Mouse (Mus musculus) MEL-GATA-1-ER (cell line): ENCODE measurements around the gene Gng8.

ENCODE experiments used
- DNase-seq: peaks from one replicate; pipeline ENCODE4 v3.0.0-alpha.2; 2012; ENCODE audit warnings: low read depth; ENCODE audit errors: extremely low read depth

The Gng8 gene

DNA sequence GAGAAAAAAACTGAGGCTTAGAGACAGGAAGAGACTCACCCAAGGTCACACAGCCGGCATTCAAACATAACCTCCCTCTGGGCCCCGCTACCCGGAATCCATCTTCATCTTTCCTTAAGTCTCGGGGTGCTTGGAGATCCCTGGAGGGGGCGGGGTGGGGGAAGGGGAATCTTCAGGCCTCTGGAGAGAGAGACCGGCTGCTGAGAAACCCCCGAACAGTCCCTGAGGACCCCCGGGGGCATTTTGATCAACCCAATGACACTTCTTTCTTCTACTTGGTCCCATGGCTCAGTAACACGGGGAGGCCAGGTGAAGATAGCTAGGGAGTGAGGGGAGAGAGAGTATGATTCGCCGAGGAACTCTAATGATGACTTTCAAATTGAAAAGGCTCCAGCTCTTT lies 15.6 kb upstream of the Gng8 start:
- DNase-seq, result no peak

DNA sequence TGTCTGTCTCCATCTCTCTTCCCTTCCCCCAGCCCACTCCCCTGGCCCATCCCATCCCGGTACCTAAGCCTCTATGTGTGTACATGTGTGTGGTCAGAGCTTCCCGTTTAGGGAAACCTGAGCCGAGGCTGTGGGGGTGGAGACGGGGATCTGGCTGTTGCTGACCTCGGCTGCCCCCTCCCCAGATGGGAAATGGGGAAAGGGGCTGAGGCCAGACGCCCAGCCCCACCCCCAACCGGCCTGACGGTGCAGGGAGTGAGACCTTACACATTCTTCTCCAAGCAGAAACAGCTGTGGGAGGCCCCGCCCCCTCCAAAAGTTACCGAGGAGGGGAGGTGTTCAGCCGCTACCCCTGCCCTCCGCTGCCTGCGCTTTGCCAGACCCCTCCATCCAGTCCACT lies 15.0 kb upstream of the Gng8 start:
- no peak for DNase-seq

DNA sequence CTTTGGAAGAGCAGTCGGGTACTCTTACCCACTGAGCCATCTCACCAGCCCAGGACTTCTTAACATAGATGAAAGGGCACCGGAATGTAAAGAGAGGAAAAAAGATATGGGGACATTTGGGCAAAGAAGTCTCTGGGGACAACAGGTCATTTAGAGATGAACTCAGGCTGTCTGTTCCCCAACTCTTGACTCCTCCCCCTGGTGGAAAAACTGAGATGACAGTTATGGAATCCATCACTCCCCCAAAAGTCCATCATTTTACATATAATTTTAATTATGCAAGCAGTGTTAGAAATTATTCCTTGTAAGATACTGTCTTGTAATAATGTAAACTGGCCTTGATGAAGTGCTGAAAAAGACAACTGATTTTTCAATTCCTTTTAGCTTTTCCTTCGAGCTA lies 13.9 kb upstream of the Gng8 start:
- DNase-seq, result no peak

DNA sequence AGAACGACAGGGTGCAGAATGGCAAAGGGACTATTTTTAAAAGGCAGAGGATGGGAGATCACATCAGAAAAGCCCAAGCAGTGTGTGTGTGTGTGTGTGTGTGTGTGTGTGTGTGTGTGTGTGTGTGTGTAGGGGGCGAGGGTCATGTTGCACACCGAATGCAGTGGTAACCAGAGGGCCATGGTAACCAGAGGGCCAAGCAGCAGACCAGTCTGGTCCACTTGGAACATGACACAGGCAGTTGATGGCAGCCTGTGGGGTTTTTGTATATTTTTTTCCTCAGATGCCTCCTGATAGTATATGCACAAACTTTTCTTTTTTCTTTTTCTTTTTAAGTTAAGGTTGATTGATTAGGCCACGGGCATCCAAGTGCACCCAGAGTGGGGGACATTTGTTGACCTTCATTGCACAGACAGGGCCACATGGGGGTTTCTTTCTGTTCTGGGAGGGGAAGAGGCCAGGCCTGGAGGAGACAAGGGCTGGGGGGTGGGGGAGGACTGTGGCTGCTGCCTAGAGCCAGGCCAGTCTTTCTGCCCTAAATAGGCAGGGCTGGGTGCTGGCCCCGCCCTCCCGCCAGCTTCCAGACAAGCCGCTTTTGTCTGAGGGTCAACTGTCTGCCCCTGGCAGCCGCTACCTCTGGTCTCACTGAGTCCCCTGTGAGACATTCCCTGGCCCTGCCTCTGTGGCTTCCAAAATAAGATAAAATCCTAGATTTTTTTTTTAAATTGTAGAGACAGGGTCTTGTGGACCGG lies 11.6 kb upstream of the Gng8 start:
- DNase-seq, result no peak

DNA sequence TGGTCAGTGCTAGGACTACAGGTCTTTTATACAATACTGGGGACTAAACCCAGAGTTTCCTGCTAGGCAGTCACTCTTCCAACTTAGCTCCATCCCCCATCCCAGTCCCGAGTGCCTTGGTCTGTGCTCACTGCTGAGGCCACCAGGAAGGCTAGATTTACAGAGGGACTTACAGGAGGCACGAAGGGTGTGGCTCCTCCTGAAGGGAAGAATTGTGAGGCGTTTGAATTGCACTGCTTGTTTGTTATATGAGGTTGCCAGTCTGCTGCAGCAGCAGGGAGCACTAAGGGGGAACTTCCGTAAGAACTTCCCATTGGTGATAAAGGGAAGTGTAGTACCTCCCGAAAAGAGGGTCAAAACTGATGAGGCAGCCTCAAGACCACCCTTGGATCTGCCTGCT lies 11.0 kb upstream of the Gng8 start:
- DNase-seq, result no peak

DNA sequence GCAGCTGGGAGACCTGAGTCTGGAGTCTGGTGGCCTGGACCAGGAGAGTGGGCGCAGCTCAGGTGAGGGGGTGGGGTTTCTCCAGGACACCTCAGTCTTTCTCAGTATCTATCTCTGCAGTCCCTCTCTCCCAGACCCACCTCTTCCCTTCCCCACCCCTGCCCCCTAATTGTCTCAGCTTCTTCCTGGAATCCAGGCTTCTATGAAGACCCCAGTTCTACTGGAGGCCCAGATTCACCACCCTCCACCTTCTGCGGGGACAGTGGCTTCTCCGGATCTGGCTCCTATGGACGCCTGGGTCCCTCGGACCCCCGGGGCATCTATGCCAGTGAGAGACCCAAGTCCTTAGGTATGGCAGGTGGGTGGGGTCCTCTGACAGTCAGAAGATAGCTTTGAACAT lies 8.4 kb upstream of the Gng8 start:
- DNase-seq, result no peak

DNA sequence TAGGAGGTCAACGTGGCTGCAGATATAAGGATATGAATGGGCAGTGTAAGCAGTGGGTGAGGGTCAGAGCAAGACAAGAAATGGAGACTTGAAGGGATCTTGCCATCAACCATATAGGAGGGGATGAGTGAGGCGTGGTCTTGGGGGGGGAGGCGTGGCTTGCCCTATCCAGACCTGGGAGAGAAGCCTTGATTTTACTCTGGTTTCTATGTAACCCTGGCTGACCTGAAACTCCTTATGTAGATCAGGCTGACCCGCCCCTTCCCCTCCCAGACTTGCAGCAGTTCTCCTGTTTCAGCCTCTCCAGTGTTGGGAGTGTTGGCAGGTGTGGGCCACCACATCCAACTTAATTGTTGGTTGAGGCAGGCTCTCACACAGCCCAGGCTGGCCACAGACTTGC lies 7.3 kb upstream of the Gng8 start:
- no peak for DNase-seq

DNA sequence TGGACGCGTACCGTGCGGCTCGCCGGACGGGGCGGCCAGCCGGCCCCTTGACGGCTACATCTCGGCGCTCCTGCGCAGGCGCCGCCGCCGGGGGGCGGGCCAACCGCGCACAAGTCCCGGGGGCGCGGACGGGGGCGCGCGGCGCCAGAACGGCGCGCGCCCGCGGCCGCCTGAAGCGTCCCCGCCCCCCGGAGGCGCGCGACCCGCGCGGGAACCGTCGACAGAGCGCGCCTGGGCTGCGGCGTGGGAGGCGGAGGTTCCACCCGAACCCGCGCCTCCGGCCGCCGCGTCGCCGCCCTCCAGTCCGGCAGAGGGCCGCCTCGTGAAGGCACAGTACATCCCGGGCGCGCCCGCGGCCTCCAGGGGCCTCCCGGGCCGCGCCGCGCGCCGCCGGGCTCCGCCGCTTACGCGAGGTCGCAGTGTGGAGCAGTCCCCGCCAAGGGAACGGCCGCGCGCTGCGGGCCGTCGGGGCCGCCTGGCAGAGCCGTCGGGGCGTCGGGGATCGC lies 6.3 kb upstream of the Gng8 start:
- DNase-seq, result no peak

DNA sequence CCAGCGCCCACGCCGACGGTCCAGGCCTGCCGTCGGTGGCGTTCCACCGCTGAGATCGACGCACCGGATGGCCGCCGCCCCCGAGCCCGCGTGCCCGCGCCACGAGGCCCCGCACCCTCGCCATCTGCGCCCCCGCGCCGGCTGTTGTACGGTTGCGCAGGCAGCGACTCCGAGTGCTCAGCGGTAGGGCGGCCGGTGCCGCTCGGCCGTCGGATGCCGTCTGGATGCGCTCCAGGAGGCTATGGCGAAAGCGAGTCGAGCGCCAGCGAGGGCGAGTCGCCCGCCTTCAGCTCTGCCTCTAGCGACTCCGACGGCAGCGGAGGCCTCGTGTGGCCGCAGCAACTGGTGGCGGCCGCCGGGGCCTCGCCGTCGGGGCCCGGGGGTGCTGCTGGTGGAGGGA lies 5.7 kb upstream of the Gng8 start:
- no peak for DNase-seq

DNA sequence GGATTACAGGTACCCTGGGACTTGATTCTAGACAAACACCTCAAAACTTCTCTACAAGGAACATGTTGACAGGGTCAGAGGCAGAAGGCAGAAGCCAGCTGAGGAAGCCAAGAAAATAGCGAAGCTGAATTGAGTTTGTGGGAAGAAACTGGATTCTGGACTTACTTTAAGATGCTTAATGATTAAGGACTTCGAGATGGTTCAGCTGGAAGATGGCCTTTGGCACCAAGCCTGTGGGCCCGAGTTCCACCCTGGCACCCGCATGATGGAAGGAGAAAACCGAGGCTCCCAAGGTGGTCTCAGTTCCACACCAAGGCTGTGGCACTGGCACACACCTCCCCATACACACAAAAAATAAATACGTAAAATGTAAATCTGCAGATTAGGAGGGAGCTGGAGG lies 1.1 kb upstream of the Gng8 start:
- no peak for DNase-seq

DNA sequence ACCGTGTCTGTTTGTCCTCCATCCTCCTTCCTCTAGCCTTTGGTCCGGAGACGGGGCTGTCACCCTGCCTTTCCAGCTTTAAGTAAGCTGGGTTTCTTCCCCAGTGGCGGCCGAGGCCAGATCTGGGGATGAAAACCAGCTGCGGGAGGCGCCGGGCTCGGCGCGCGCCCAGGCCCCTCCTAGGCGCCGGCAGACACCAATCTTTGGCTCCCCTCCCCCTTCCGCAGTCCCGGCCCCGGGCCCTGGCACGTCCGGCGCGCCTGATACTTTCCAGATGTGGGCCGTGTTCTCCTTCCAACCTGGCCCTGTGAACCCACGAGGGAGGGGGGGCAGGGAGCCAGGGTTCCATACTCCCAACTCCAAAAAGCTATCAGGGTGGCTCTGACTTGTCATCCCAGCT lies 642 bp upstream of the Gng8 start:
- no peak for DNase-seq

DNA sequence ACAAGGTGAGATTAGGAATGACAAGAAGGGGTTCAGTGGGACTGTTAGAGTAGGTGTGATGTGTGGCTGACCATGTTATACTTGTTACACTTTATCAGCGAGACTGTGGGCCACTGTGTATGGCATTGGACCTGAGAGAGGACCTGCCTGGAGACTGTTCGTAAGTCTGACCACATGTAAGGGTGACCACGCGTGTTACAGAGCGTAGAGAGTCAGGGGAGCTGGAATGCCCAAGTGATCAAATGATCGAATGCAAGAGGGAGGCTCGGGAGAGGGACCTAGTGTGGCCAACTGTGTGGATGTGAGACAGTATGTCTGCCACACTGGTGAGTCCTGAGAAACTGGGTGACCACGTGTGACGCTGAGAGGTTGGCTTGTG lies 755 bp downstream of the Gng8 start:
- no peak for DNase-seq

DNA sequence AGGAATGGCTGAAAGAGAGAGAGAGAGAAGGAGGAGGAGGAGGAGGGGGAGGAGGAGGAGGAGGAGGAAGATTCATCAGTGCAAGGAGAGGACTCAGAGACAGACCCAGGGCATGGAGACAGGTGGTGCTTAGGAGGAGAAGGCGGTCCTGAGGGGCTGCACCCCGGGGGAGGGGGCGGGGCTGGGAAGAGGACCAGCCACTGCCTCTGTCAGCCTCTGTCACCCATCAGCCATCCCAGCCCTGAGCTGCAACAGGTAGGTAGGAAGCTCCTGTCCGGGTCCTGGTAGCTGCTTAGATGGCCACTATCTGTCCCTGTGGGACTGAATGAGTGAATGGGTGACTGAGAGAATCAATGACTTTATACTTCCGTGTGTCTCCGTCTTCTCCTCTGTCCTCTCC lies 2.0 kb downstream of the Gng8 start:
- no peak for DNase-seq

DNA sequence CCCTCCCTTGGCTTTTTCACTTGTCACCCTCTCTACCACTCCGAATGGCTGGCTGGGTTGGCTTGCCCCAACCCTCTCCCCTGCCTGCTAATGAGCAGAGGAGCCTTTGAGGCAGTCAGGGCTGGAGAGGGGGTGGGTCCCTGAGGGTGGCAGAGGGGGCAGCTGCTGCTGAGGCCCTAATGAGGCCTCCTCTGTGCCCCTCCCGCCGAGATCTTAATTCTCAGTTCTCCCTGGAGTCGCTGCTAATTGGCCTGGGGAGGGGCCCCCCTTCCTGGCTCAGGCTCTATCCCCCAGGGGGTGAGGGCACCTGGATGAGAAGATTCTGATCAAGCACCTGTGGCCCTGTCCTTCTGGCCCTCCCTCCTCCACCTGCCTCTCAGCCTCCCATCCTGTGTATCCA lies 2.7 kb downstream of the Gng8 start:
- DNase-seq, result no peak

DNA sequence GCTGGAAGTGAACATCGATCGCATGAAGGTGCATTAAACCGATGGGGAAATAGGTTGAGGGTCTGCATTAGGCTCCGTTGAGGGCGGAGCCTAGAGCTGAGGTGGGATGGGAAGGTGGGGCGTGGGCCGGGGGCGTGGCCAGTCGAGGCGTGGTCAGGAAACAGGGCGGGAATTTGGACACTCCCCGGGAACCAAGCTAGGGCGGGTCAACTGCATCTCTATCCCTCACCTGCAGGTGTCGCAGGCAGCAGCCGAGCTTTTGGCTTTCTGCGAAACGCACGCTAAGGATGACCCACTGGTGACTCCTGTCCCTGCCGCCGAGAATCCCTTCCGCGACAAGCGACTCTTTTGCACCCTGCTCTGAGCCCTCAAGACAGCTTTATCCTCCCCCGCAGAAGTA lies 3.4 kb downstream of the Gng8 start:
- DNase-seq, result no peak

DNA sequence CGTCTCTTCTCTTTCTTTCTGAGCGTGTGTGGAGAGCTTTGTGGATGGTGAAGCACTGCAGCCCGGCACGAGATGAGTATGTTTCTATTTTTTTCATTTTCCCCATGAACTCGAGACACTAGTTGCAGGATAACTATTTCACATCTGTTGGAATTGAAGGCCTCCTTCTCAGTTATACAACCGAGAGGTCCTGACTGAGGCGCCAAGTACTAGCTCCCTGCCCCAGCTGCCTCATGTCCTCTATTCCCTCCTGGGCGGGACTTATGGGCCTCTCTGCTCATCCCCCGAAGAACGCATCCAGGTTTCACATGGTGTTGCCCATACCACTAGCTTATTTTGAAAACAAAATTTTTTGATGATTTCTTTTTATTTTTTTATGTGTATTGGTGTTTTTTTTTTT lies 3.9 kb downstream of the Gng8 start:
- DNase-seq, result no peak

DNA sequence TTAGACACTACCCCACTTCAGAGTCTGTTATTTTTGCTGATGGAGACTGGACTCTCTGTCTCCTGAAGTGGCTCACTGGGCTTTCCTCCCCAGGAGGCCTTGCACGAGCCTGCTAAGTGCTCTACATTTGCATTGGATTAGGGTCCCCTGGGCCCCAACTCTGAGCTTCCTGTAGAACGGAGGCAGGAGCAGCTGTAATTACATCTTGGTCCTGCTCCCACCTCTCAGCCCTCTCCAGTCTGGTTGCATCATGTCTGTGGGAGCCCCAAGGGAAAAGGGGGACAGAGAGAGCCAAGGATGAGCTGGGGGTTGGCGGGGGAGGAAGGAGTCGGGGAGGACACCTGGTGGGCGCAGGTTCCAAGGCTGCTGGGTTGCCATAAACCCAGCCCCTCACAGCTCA lies 8.9 kb downstream of the Gng8 start:
- no peak for DNase-seq

DNA sequence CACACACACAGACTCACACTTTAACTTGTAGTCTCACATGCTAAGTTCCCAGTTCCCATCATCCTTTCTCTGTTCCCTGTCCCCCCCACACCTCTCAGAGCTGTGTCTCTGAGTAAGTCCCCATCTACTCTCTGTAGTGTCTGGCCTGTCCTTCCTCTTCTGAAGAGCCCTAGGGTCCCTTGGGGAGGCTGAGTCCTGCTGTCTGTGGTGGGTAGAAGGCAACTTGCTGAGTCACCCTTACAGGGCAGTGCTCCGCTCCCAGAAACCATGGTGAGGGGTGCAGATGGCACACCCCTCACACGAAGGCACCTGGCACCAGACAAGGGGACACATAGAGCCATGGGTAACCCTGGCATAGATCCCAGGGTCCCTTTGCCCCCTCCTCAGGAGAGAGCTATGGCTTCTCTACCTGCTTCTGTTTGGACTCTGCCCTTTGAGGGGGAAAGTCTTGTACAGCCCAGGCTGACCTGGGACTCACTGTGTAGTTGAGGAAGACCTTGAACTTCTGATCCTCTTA lies 11.9 kb downstream of the Gng8 start:
- DNase-seq, result no peak

DNA sequence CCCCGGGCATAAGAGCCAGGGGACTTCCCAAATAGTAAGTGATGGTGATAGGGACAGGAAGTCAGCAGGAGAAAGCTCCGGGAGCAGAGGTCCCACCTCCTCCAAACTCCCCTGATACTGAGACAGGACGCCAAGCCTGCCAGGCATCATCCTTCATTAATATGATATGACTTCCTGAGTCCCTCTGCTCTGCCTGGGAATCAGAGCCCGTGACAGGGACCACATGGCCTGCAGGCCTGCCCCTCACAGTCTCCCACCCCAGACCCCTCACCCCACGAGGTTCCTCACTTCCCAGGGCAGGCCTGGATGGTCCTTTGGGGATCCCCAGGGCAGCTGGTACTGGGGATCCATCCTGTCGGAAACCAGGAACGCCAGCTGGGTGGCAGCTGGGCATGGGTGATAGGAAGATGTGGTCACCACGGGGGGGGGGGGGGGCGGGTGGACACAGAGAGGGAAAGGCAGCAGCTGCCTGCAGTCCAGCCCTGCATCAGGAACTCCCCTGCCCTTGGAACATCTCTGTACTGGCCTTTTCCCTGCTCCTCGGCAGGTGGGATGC lies 12.6 kb downstream of the Gng8 start:
- no peak for DNase-seq

DNA sequence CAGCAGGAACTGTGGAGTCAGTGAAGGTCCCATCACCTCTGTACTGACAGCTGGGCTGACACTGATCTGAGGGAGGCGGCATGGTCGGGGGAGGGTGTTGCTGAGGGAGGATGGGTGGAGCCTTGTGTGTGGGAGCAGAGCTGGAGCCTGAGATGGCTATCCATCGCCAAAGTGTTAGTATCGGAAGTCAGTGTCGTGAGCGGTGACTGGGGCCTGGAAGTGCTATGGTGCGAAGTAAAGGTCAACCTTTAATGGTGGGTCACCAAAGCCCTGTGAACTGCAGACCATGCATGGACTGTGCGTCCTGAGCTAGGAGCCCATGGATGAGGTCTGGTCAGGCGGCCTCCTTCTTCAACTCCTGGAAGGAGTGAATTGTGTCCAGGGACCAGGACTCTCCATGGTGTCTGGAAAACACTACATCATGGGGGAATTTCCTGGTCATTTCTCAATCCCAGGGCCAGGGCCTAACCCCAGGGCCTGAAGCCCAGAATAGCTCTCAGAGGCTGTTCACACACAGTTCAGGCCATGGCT lies 14.0 kb downstream of the Gng8 start:
- DNase-seq, result no peak

DNA sequence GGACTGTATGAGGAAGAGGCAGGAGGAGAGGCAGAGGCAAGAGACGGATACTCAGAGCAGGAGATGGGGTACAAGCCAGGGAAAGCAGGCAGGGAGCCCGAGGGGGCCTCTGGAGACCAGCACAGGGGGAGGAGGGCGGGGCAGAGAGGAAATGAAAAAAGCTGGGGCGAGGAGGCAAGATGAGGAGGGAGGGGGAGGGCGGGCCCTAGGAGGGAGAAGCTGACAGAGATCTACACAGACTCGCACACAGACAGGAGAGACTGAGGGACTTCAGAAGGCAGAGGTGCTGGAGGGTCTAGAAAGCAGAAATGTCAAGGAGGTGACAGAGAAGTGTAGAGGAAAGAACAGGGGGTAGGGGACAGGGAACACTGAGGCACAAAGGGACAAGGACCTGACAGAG lies 14.7 kb downstream of the Gng8 start, which contains the start of gene Ptgir:
TSS of gene Ptgir (plus strand) at position 210 of the 400 bp plus-strand sequence.
- no peak for DNase-seq

DNA sequence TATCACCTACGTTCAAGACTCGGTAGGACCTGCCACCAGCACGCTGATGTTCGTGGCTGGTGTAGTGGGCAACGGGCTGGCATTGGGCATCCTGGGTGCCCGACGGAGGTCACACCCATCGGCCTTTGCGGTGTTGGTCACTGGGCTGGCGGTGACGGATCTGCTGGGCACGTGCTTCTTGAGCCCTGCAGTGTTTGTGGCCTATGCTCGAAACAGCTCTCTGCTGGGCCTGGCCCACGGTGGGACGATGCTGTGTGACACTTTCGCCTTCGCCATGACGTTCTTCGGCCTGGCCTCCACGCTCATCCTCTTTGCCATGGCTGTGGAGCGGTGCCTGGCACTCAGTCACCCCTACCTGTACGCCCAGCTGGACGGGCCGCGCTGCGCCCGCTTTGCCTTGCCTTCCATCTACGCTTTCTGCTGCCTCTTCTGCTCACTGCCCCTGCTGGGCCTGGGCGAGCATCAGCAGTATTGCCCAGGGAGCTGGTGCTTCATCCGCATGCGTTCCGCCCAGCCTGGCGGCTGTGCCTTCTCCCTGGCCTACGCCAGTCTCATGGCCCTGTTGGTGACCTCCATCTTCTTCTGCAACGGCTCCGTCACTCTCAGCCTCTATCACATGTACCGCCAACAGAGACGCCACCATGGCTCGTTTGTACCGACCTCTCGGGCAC lies 15.4 kb downstream of the Gng8 start:
- no peak for DNase-seq
